Mouse (Mus musculus): ENCODE results near the gene Islr2. TPM values are rescaled to one million over a fixed set of nuclear protein-coding genes. Genes with fewer than 3 reads are reported as not detected.

Gene Islr2
- polyA plus RNA-seq, 1 experiment from 2014 or later = 0.15 TPM

GRCm38 (mm10) chr9:58177165-58177564 lies 27.0 kb downstream of the Islr2 start:
- no peaks in the 10 kb centered on the region for H3K4me1 ChIP-seq
- H3K4me2 ChIP-seq = no peak overlapping the region
- no peak overlapping the region for H3K9ac ChIP-seq
- no peak for ATAC-seq (ENCODE audit: borderline replicate concordance, extremely low read depth, low FRiP score, low TSS enrichment)
- H3K9me3 ChIP-seq = no peaks in the 10 kb centered on the region
- no peak overlapping the region for H3K4me3 ChIP-seq
- 67% methylated on average over 4 of the region's 4 CpGs for WGBS
- H3K27ac ChIP-seq = no peak overlapping the region
- H3K36me3 ChIP-seq = no peaks in the 10 kb centered on the region
- H3K27me3 ChIP-seq = no peaks in the 10 kb centered on the region

GRCm38 (mm10) chr9:58175745-58176487 lies 28.2 kb downstream of the Islr2 start:
- Histone ChIP-seq H3K4me2 (no peak overlapping the region), H3K4me1 (no peaks in the 10 kb centered on the region), H3K4me3 (no peak overlapping the region), H3K27me3 (no peaks in the 10 kb centered on the region), H3K27ac (no peak overlapping the region), H3K36me3 (no peaks in the 10 kb centered on the region), H3K9me3 (no peaks in the 10 kb centered on the region), H3K9ac (no peak overlapping the region)
- 28% methylated on average over 5 of the region's 5 CpGs for WGBS
- ATAC-seq (ENCODE audit: borderline replicate concordance, extremely low read depth, low FRiP score, low TSS enrichment) = no peak

- ATAC-seq (ENCODE audit: borderline replicate concordance, extremely low read depth, low FRiP score, low TSS enrichment) = no peak
- H3K4me2 ChIP-seq = no peak overlapping the region
- H3K9ac ChIP-seq = no peak overlapping the region
- WGBS = 25% methylated on average over 5 of the region's 5 CpGs
- no peak overlapping the region for H3K27ac ChIP-seq
- no peaks in the 10 kb centered on the region for H3K4me1 ChIP-seq
- no peaks in the 10 kb centered on the region for H3K36me3 ChIP-seq
- H3K9me3 ChIP-seq = no peaks in the 10 kb centered on the region
- H3K27me3 ChIP-seq = no peaks in the 10 kb centered on the region
- no peak overlapping the region for H3K4me3 ChIP-seq
Measured at GRCm38 (mm10) chr9:58174818-58175251, 29.3 kb downstream of the Islr2 start.

- Histone ChIP-seq H3K9ac (no peak overlapping the region), H3K4me2 (no peak overlapping the region), H3K4me1 (no peaks in the 10 kb centered on the region), H3K9me3 (no peaks in the 10 kb centered on the region), H3K36me3 (no peaks in the 10 kb centered on the region), H3K4me3 (no peak overlapping the region), H3K27ac (no peak overlapping the region), H3K27me3 (no peaks in the 10 kb centered on the region)
- ATAC-seq (ENCODE audit: borderline replicate concordance, extremely low read depth, low FRiP score, low TSS enrichment) = no peak
- WGBS = 58% methylated on average over 2 of the region's 2 CpGs
Measured at GRCm38 (mm10) chr9:58172863-58173262, 31.3 kb downstream of the Islr2 start.

GRCm38 (mm10) chr9:58169426-58169825 lies 34.7 kb downstream of the Islr2 start:
- H3K27me3 ChIP-seq = no peaks in the 10 kb centered on the region
- WGBS = 71% methylated on average over 6 of the region's 6 CpGs
- no peaks in the 10 kb centered on the region for H3K4me1 ChIP-seq
- no peaks in the 10 kb centered on the region for H3K36me3 ChIP-seq
- H3K9ac ChIP-seq = no peak overlapping the region
- ATAC-seq (ENCODE audit: borderline replicate concordance, extremely low read depth, low FRiP score, low TSS enrichment) = no peak
- H3K27ac ChIP-seq = no peak overlapping the region
- no peak overlapping the region for H3K4me2 ChIP-seq
- no peaks in the 10 kb centered on the region for H3K9me3 ChIP-seq
- H3K4me3 ChIP-seq = no peak overlapping the region

GRCm38 (mm10) chr9:58168880-58169279 lies 35.2 kb downstream of the Islr2 start:
- Histone ChIP-seq H3K9me3 (no peaks in the 10 kb centered on the region), H3K36me3 (no peaks in the 10 kb centered on the region), H3K4me2 (no peak overlapping the region), H3K27ac (no peak overlapping the region), H3K4me1 (no peaks in the 10 kb centered on the region), H3K9ac (no peak overlapping the region), H3K4me3 (no peak overlapping the region), H3K27me3 (no peaks in the 10 kb centered on the region)
- no peak for ATAC-seq (ENCODE audit: borderline replicate concordance, extremely low read depth, low FRiP score, low TSS enrichment)
- WGBS = 61% methylated on average over 3 of the region's 3 CpGs

GRCm38 (mm10) chr9:58165779-58166178 lies 38.3 kb downstream of the Islr2 start:
- H3K4me1 ChIP-seq = no peaks in the 10 kb centered on the region; the same call in 1 of the 2 replicates
- WGBS = 71% methylated on average over 1 of the region's 1 CpGs
- no peak overlapping the region for H3K27ac ChIP-seq
- H3K4me2 ChIP-seq = no peak overlapping the region
- no peaks in the 10 kb centered on the region for H3K27me3 ChIP-seq
- no peak overlapping the region for H3K9ac ChIP-seq
- ATAC-seq (ENCODE audit: borderline replicate concordance, extremely low read depth, low FRiP score, low TSS enrichment) = no peak
- no peaks in the 10 kb centered on the region for H3K9me3 ChIP-seq
- no peaks in the 10 kb centered on the region for H3K36me3 ChIP-seq
- H3K4me3 ChIP-seq = no peak overlapping the region

GRCm38 (mm10) chr9:58163146-58163545 lies 41.0 kb downstream of the Islr2 start:
- WGBS = 63% methylated on average over 5 of the region's 5 CpGs
- Histone ChIP-seq H3K4me3 (no peak overlapping the region), H3K4me2 (no peak overlapping the region), H3K27me3 (no peaks in the 10 kb centered on the region), H3K36me3 (no peaks in the 10 kb centered on the region), H3K9ac (no peak overlapping the region), H3K27ac (no peak overlapping the region), H3K4me1 (peaks cover 24% of the 10 kb centered on the region), H3K9me3 (no peaks in the 10 kb centered on the region)
- ATAC-seq (ENCODE audit: borderline replicate concordance, extremely low read depth, low FRiP score, low TSS enrichment) = no peak

- no peak for ATAC-seq (ENCODE audit: borderline replicate concordance, extremely low read depth, low FRiP score, low TSS enrichment)
- Histone ChIP-seq H3K4me2 (no peak overlapping the region), H3K9me3 (no peaks in the 10 kb centered on the region), H3K9ac (no peak overlapping the region), H3K4me3 (no peak overlapping the region), H3K27me3 (no peaks in the 10 kb centered on the region), H3K36me3 (no peaks in the 10 kb centered on the region), H3K4me1 (peaks cover 34% of the 10 kb centered on the region), H3K27ac (no peak overlapping the region)
- WGBS = 88% methylated on average over 3 of the region's 3 CpGs
Measured at GRCm38 (mm10) chr9:58162173-58162572, 41.9 kb downstream of the Islr2 start.

GRCm38 (mm10) chr9:58160315-58160714 lies 43.8 kb downstream of the Islr2 start:
- Histone ChIP-seq H3K36me3 (no peaks in the 10 kb centered on the region), H3K4me2 (no peak overlapping the region), H3K9ac (no peak overlapping the region), H3K27ac (peak overlapping the region; percentile 97), H3K27me3 (no peaks in the 10 kb centered on the region), H3K4me3 (no peak overlapping the region), H3K4me1 (peaks cover 53% of the 10 kb centered on the region), H3K9me3 (no peaks in the 10 kb centered on the region)
- WGBS = 53% methylated on average over 5 of the region's 5 CpGs
- ATAC-seq (ENCODE audit: borderline replicate concordance, extremely low read depth, low FRiP score, low TSS enrichment) = no peak

GRCm38 (mm10) chr9:58159855-58160254 lies 44.3 kb downstream of the Islr2 start:
- no peak for ATAC-seq (ENCODE audit: borderline replicate concordance, extremely low read depth, low FRiP score, low TSS enrichment)
- H3K27ac ChIP-seq = peak overlapping the region; percentile 97
- no peaks in the 10 kb centered on the region for H3K27me3 ChIP-seq
- no peak overlapping the region for H3K9ac ChIP-seq
- no peak overlapping the region for H3K4me3 ChIP-seq
- no peaks in the 10 kb centered on the region for H3K9me3 ChIP-seq
- WGBS = 20% methylated on average over 4 of the region's 4 CpGs
- H3K36me3 ChIP-seq = no peaks in the 10 kb centered on the region
- no peak overlapping the region for H3K4me2 ChIP-seq
- H3K4me1 ChIP-seq = peaks cover 57% of the 10 kb centered on the region

GRCm38 (mm10) chr9:58158541-58159311 lies 45.4 kb downstream of the Islr2 start:
- peak overlapping the region; percentile 59 for H3K4me2 ChIP-seq
- peak overlapping the region; percentile 29 for H3K4me3 ChIP-seq
- H3K4me1 ChIP-seq = peaks cover 67% of the 10 kb centered on the region
- no peaks in the 10 kb centered on the region for H3K36me3 ChIP-seq
- no peaks in the 10 kb centered on the region for H3K9me3 ChIP-seq
- ATAC-seq (ENCODE audit: borderline replicate concordance, extremely low read depth, low FRiP score, low TSS enrichment) = peak; percentile 83
- WGBS = 8% methylated on average over 7 of the region's 7 CpGs
- no peaks in the 10 kb centered on the region for H3K27me3 ChIP-seq
- H3K9ac ChIP-seq = peak overlapping the region; percentile 22
- peak overlapping the region; percentile 97 for H3K27ac ChIP-seq
